Mouse (Mus musculus): ENCODE results near the gene Terf2ip. TPM values are rescaled to one million over a fixed set of nuclear protein-coding genes. Genes with fewer than 3 reads are reported as not detected.
A peak's percentile ranks its signal among the peaks of the same experiment; 100 is the strongest.

Terf2ip gene
- total RNA-seq, 2 experiments from 2014 or later: 7.5 to 7.7 TPM

GRCm38 (mm10) chr8:112009558-112009957, 1.6 kb upstream of the Terf2ip start:
- DNase-seq: no peak

DNA sequence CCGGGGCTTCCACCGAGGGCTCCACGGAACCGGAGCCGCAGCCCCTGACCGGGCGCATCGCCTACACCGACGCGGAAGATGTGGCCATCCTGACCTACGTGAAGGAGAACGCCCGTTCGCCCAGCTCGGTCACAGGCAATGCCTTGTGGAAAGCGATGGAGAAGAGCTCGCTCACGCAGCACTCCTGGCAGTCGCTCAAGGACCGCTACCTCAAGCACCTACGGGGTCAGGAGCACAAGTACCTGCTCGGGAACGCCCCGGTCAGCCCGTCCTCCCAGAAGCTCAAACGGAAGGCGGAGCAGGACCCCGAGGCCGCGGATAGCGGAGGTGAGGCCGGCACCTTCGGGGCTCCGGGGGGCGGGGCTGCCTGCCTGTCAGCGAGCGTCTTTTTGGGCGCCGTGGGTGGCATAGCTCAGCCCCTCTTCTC, 631 bp downstream of the Terf2ip start:
- peak; percentile 42 for DNase-seq

GRCm38 (mm10) chr8:112014936-112015335, 3.7 kb downstream of the Terf2ip start, which contains the start of gene Gm6793:
TSS of gene Gm6793 (minus strand) at chr8:112015036.
- DNase-seq: no peak

- no peak for DNase-seq
These were observed 18.3 kb downstream of the Terf2ip start for GRCm38 (mm10) chr8:112029455-112029854.

- no peak for DNase-seq
These were observed 19.5 kb downstream of the Terf2ip start for GRCm38 (mm10) chr8:112030663-112031062.

DNA sequence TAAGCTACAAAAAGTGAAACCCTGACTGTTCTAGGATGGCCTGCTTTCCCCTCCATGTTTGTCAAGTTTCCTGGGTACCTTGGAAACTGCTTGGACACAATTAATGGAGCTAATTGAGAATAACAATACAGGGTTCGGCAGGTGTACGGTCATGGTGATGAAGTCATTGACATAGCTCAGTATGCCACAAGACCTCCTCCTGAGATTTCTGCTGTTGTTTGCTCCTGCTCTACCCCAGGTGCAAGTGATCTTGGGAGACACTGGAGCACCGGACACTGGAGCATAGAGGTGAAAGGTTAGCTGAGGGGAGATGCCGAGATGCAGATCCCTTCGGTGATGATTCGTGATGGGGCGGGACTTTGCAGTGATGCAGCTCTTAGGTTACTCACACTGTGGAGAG, 21.9 kb downstream of the Terf2ip start:
- DNase-seq: no peak

- DNase-seq: no peak
These were observed 23.4 kb downstream of the Terf2ip start for GRCm38 (mm10) chr8:112034603-112035002.

- DNase-seq: no peak
These were observed 26.3 kb downstream of the Terf2ip start for GRCm38 (mm10) chr8:112037521-112037920.

- DNase-seq: no peak
These were observed 34.0 kb downstream of the Terf2ip start for GRCm38 (mm10) chr8:112045182-112045581.

DNA sequence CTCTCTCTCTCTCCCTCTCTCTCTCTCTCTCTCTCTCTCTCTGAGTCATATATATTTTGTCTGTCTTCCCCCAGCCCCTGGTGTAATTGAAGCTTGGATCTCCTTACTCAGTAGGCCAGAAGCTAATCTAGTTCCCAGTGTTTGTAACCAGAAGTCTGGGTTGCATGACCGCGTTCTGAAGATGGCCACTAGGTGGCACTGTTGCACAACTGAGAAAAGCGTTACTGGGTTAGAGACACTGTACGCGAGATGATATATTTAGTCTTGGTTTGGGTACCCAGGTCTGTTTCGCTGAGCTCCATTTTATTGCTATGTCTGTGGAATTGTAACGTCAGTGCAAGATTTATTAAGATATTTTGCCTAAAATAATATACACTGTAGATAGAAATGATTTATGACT, 34.7 kb downstream of the Terf2ip start:
- DNase-seq: peak; percentile 16

GRCm38 (mm10) chr8:112048293-112048692, 37.1 kb downstream of the Terf2ip start:
- DNase-seq: no peak

GRCm38 (mm10) chr8:112049984-112050383, 38.8 kb downstream of the Terf2ip start:
- no peak for DNase-seq

DNA sequence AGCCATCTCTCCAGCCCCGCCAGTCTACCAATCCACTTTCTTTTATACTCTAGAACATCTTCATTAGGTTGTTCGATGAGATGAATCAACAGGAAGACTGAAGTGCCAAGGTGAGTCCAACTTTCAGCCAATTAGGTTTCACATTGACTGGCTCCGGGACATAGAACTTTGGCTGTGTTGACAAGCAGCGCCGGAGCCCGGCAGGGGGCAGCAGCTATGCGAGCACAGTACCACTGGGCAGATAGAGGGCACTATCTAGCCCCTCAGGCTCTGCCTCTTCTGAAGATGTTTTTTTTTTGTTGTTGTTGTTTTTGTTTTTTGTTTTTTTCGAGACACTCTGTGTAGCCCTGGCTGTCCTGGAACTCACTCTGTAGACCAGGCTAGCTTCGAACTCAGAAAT, 40.3 kb downstream of the Terf2ip start:
- no peak for DNase-seq

DNA sequence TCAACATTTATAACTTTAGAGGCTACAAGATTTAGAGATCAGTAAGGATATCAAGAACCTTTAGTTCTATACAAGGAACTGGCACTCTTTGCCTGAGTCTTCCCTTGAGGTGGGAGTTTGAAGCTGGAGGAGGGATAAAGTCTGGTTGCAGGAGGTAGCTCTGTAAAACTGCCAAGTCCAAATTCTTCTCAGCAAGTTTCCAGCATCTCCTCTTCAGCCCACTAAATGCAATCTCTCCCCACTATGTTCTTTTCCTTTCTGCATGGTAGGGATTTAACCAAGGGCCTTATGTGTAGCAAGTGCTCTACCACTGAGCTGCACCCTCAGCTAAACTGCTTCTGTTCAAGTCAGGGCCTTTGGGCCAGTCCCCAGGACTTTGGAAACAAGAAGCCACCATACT, 43.3 kb downstream of the Terf2ip start:
- DNase-seq: no peak

GRCm38 (mm10) chr8:112061372-112061771, 50.2 kb downstream of the Terf2ip start:
- no peak for DNase-seq

Other genes starting within 250 kb of the Terf2ip start
- gene Cfdp1, start 157.1 kb upstream of the Terf2ip start, total RNA-seq (2021): 10 to 100 TPM; 18.1 to 21.4 TPM
- gene Tmem170, start 134.6 kb upstream of the Terf2ip start, total RNA-seq (2021): 1 to 10 TPM; 1.5 to 1.6 TPM
- gene Chst5, start 101.0 kb upstream of the Terf2ip start, total RNA-seq (2021): under 1 TPM in 1 of 2 experiments, not detected in 1; 0.11 TPM
- gene Tmem231, start 77.5 kb upstream of the Terf2ip start, total RNA-seq (2021): 1 to 10 TPM in 1 of 2 experiments, under 1 TPM in 1; 0.90 to 1.1 TPM
- gene Gabarapl2, start 70.7 kb upstream of the Terf2ip start, total RNA-seq (2021): 100 to 1,000 TPM; 105 to 106 TPM
- 1 to 10 TPM; 1.3 to 2.4 TPM for gene Adat1, start 19.1 kb upstream of the Terf2ip start, total RNA-seq (2021)
- 100 to 1,000 TPM; 102 to 112 TPM for gene Kars, start 75 bp upstream of the Terf2ip start, total RNA-seq (2021)
- gene Gm6793, start 3.6 kb downstream of the Terf2ip start, total RNA-seq (2021): not detected

All from gastrocnemius, postnatal 25 days (tissue).